Mouse (Mus musculus): Measurements from ENCODE around the gene Adra2a. TPM values are rescaled to one million over a fixed set of nuclear protein-coding genes. Genes with fewer than 3 reads are reported as not detected.

The Adra2a gene
- total RNA-seq, 2 experiments from 2014 or later = 0.28 to 0.36 TPM

DNA sequence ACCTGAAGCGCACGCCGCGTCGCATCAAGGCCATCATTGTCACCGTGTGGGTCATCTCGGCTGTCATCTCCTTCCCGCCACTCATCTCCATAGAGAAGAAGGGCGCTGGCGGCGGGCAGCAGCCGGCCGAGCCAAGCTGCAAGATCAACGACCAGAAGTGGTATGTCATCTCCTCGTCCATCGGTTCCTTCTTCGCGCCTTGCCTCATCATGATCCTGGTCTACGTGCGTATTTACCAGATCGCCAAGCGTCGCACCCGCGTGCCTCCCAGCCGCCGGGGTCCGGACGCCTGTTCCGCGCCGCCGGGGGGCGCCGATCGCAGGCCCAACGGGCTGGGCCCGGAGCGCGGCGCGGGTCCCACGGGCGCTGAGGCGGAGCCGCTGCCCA is 2.7 kb downstream of the Adra2a start:
- H3K27ac ChIP-seq = no peak overlapping the region
- intact Hi-C loops (cut with DNase I) = loop anchor here (10.0 kb wide), 2 partner anchors 198 to 1158 kb away; no protein-coding TSS in a partner anchor
- DNase-seq = no peak
- peak; percentile 1; the same call in 1 of the 2 replicates for TF ChIP-seq CTCF (IDR thresholded peaks at IDR 0.05)
- peak overlapping the region; percentile 81 for H3K4me3 ChIP-seq

DNA sequence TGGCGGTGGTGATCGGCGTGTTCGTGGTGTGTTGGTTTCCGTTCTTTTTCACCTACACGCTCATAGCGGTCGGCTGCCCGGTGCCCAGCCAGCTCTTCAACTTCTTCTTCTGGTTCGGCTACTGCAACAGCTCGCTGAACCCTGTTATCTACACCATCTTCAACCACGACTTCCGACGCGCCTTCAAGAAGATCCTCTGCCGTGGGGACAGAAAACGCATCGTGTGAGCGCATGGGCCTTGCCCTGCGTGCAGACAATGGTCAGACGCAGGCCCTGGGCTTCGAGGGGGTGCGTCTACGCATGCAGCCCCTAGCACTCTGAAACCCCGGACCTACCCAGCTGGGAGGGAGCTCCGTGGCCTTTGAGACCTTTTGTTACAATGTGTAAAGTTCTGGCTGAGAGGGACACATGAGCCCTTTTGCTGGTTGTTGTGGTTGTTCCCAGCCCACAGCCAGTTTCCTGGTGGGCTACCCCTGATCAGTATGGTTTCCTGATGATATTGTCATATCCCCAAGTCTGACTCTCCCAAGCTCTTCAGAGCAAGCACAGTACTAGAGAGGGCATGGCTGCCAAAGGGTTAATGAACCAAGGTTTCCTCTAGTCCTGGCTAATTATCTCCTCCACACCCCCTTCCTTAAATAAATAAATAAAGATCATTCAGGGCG is 3.6 kb downstream of the Adra2a start:
- no peak for TF ChIP-seq CTCF (IDR thresholded peaks at IDR 0.05)
- H3K27ac ChIP-seq = no peak overlapping the region
- intact Hi-C loops (cut with DNase I) = loop anchor here (10.0 kb wide), 2 partner anchors 197 to 1157 kb away; no protein-coding TSS in a partner anchor
- no peak for DNase-seq
- H3K4me3 ChIP-seq = peak overlapping the region; percentile 81

DNA sequence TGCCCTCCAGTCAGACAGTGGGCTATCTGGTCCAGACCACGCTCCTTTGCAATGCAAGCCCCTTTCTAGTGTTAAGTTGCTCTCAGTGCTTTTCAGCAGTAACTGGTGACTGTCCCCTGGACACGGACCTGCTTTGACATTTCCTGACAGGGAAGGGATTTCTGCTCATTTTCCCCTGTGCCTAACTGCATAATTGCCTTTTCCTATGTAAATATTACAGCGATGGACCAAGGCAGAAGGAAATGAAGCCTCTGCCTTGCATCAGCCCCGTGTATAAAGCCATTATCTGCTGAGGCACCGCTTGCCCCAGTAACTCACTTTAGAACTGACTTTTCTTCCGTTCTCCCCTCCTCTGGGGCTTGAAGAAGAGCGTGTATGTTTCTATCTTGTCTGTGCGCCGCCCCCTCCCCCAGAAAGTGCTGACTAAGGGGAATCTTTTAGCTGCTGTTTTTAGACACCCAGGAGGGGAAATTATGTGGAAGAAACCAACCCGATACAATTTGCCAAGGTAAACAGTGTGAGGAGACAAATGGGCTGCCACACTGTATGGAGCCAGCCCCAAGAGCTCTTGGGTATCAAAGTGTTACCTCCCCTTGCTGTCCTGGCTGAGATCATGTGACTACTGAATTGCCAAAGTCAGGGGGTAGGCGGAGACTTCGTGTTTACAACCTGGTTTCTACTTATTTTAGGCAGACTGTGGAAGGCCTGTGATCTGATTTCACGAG is 4.4 kb downstream of the Adra2a start:
- no peak for TF ChIP-seq CTCF (IDR thresholded peaks at IDR 0.05)
- DNase-seq = no peak
- intact Hi-C loops (cut with DNase I) = loop anchor here (10.0 kb wide), 2 partner anchors 196 to 1156 kb away; no protein-coding TSS in a partner anchor
- peak overlapping the region; percentile 34 for H3K4me3 ChIP-seq
- H3K27ac ChIP-seq = no peak overlapping the region

DNA sequence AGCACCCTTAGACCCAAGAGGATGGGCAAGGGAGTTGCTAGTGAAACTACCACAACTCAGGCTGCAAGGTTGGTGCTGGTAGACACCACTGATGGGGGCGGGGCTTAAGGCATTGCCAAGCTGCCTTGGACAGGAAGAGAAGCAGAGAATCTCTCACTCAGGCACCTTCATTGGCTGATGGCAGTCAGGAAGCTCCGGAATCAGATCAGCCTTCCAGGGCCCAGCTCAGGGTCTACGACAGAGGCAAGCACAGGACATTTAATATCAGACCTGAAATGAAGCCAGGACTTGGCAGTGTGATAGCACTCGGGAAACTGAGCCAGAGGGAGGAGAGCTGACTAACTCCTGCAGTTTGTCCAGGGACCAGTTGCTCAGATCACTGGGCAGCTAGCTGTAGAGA is 7.7 kb downstream of the Adra2a start:
- peak; percentile 60 for DNase-seq

DNA sequence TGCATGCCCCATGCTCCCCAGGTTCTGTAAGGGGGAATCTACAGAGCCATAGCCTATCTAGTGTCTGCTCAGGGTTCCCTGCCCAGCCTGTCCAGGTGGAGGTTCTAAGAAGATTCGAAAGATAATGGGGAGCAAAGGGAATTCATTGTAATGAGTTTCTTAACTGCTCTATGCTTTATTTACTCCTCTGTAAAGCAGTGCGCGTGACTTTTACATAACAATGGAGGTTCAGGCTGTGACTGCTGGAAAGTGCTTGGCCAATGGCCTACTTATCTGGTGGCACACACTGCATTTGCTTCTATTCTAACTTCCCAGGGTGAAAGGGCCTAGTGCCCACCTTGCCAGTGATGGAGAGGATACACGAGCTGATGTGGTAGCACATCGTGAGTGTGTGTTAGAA is 11.9 kb downstream of the Adra2a start:
- intact Hi-C loops (cut with DNase I) = no loop called here
- DNase-seq = no peak
- Histone ChIP-seq H3K27ac (no peak overlapping the region), H3K4me3 (no peak overlapping the region)
- TF ChIP-seq CTCF (IDR thresholded peaks at IDR 0.05) = no peak

More for the DNA sequence above, 7.7 kb downstream of the Adra2a start:
- intact Hi-C loops (cut with DNase I) = no loop called here
- TF ChIP-seq CTCF (IDR thresholded peaks at IDR 0.05) = no peak
- no peak overlapping the region for H3K4me3 ChIP-seq
- no peak overlapping the region for H3K27ac ChIP-seq

DNA sequence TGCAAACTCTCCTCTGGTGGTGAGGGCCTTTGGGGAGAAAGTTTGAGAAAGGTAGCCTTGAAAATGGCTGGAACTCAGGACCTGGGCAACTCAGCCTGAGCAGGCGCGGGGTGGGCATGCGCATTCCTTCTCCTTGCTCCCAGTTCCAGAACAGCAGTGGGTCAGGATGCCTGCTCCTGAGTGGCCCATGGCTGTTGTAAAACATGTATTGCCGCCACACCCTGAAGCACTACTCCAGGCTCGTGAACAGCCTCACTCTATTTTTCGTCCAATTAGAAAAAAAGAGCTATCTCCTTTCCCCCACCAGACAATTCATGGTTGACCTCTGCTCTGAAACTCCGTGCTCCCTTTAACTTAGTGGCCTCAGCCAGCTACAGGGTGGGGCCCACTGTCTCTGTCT is 24.5 kb downstream of the Adra2a start:
- intact Hi-C loops (cut with DNase I) = no loop called here
- Histone ChIP-seq H3K4me3 (no peak overlapping the region), H3K27ac (no peak overlapping the region)
- DNase-seq = no peak
- no peak for TF ChIP-seq CTCF (IDR thresholded peaks at IDR 0.05)

DNA sequence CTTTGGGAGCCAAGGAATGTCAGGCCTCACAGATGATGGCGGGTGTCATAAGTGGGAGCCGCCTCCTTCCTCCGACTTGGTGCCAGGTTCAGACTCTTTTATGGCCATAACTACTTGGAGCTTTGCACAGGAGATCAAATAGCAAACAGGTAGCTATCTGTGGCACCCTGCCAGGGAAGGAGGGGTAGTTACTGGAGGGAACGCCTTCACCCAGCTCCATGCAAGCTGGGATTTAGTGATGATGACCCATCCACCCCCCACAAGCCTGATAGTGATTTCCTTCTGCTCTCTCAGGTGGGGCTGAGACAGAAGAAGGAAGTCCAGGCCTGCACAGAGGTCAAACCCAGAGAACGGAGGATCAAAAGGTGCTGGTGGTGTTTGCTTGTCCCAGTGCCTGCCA is 26.6 kb downstream of the Adra2a start:
- DNase-seq = no peak
- TF ChIP-seq CTCF (IDR thresholded peaks at IDR 0.05) = no peak

DNA sequence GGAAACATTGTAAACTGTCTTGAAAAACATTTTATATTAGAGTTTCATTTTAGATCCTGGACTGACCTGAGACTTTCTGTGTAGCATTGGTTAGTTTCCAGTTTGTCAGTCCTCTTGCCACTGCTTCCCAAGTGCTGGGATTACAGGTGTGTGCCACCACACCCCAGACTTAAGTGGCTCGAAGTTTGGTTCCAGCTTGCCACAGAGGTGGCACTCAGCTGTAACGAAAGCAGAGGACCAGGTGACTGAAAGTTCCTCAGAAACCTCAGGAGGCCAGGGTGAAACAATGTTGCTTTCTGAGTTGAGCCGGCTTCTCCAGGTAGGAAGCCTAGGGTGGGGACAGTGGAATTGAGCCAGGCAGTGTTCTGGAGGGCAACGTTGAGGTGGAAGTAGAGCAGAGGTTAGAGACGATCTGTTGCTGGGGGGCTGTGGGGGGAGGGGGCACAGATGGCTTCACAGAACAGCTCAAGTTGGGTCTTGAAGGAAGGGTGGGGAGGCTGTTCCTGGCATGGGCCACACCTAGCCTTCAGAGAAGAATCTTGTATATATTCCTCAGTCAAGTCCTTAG is 28.4 kb downstream of the Adra2a start:
- H3K27ac ChIP-seq = peak overlapping the region; percentile 9; the same call in 1 of the 2 replicates
- intact Hi-C loops (cut with DNase I) = no loop called here
- DNase-seq = no peak
- no peak for TF ChIP-seq CTCF (IDR thresholded peaks at IDR 0.05)
- no peak overlapping the region for H3K4me3 ChIP-seq

More for the DNA sequence above, 26.6 kb downstream of the Adra2a start:
- intact Hi-C loops (cut with DNase I) = no loop called here
- no peak overlapping the region for H3K27ac ChIP-seq
- H3K4me3 ChIP-seq = no peak overlapping the region

DNA sequence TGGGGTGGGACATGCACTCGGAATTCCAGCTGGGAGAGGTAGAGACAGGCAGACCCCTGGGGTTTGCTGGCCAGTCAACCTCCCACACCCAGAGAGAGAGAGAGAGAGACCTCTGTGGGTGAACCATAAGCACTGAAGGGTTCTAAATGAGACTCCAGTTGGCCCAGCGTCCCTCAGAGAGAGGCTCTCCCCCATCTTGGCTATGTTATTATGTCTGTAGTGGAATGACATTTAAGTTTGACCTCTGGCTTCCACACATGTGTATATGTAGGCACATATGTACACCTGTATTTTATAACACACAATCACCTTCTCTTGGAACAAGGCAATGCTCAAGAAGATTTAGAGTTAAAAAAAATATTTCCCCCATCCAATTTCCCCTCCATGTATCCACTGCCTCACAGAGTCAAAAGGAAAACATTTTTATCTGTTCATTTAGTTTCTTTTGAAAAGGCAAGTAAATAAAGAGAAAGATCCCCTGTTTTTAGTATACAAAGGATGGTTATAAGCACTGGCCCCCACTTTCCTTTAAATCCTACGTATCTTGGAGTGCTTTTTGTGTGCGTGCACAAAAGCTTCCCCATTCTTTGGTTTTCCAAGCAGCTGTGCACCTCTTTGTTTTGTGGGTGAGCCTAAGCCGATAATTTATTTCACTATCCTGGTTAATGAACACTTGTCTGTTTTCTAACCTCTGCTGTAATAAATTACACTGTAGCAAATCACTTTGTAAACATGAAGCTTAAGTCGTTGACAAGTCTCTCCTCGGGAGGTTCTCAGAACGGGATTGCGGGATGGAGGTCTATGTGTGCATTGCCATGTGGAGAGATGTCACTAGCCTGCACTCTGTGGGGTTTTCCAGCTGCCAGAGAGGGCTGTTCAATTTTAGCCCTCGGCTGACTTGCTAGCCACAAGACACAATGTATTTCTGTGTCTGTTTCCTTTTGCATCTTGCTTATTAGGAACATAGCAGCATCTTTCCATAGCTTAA is 32.7 kb downstream of the Adra2a start:
- intact Hi-C loops (cut with DNase I) = no loop called here
- Histone ChIP-seq H3K27ac (no peak overlapping the region), H3K4me3 (no peak overlapping the region)
- no peak for DNase-seq
- TF ChIP-seq CTCF (IDR thresholded peaks at IDR 0.05) = no peak

DNA sequence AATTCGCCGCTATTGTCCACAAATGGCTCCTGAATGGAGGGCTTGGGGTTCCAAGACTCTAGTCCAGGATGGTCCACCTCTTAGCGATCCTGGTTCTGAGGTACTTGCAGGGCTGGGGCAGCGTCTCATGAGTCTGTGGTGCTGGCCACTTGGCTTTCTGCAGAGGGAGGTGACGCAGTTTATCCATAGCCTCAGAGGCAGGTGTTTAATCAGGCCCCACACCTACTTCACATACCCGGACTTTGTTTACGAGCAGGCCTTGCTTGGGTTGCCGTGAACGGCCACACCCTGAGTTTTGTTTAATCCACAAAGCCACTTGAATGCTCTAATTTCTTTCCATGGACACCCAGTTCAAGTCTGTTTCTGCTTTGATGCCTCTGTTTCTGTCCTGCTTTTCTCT is 37.4 kb downstream of the Adra2a start:
- Histone ChIP-seq H3K27ac (no peak overlapping the region), H3K4me3 (no peak overlapping the region)
- intact Hi-C loops (cut with DNase I) = no loop called here
- no peak for TF ChIP-seq CTCF (IDR thresholded peaks at IDR 0.05)
- DNase-seq = no peak

DNA sequence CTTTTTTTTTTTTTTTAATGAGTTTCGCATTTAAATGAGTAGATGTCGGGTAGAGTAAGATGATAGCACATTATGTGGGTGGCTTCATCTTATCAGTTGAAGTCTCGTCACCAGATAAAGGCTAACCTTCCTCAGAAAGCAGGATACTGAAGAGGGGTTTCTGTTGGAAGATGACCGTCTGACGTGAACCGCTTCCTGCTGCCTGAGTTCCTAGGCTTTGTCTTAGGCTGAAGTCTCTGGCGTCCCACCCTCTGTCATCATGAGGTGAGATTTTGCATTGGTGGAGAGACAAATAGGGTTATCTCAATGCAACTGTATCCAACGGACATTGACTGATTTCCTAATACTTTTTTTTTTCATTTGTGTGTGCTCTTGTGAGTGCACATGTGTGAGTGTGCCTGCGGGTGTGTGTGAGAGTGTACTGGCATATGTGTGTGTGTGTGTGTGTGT is 37.8 kb downstream of the Adra2a start:
- Histone ChIP-seq H3K27ac (no peak overlapping the region), H3K4me3 (no peak overlapping the region)
- intact Hi-C loops (cut with DNase I) = no loop called here
- no peak for DNase-seq
- no peak for TF ChIP-seq CTCF (IDR thresholded peaks at IDR 0.05)

DNA sequence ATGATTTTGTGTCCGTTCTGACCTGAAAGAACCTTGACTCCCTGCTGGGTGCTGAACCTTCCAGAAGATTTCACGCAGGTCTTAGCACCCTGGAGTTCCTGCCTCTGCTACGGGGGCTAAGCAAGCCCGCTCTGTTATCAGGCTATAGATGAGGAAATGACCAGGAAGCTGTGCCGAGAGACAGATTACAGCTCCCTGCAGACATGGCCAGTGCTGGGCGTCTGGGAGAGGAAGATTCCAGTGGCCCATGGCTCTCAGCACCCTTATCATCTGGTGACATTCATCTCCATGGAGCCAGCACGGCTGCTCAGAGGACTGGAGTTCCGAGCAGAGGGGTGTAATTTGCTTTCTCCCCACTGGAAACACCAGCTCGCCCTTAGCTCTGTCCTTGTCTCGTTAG is 43.4 kb downstream of the Adra2a start:
- Histone ChIP-seq H3K27ac (no peak overlapping the region), H3K4me3 (no peak overlapping the region)
- DNase-seq = no peak
- no peak for TF ChIP-seq CTCF (IDR thresholded peaks at IDR 0.05)
- intact Hi-C loops (cut with DNase I) = no loop called here

All from gastrocnemius, adult 2 months (tissue).